Mouse (Mus musculus) heart, postnatal 0 days (tissue): Measurements from ENCODE around the gene Dclre1a.

Source experiments
- CTCF ChIP-seq: IDR thresholded peaks from 2 replicates; pipeline ENCODE4 v1.5.1; 2016; ENCODE audit warnings: antibody characterized with exemption, control low read depth, low read depth
- EP300 ChIP-seq: IDR thresholded peaks from 2 replicates; pipeline ENCODE4 v1.6.1; 2016; ENCODE audit warnings: antibody characterized with exemption, low read depth

DNA sequence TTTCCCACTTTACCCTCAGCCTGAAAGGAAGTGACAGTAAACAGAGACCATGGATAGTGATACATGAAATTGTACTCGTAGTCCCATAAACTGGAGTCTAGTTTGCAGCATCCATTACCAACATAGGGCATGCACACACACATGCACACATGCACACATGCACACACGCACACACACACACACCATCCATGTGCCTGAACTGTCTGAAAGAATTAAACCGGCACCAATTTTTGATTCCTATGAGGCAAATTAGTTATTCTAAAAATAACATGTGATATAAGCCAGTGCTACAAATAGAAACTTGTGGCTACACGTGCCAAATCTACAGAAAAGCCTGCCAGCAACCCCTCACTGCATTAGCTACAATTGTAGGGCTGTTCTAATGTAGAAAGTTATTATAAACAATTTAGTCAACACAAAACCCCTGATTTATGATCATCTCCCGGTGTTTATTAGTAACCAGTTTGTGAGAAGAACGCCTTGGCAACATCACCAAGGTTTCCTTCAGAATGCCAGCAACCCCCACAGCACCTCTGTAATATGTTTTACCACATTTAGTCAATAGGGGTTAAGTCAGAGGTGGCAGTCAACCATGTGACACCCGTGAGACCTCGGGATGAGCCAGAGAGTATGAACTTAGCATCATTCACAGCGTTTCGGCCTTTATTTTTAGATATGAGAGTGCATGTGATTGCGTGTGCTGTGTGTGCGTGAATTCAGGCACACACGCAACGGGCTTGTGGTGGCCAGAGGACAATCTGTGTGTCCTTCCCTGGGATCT, 14.5 kb downstream of the Dclre1a start:
- no peak for TF ChIP-seq CTCF
- TF ChIP-seq EP300, result peak; percentile 76; the same call in 1 of the 2 replicates
